Mouse (Mus musculus) splenic B cell, adult 2 months (primary cell): ENCODE measurements around the gene Cttn.

ENCODE experiments used
- DNase-seq: peaks from one replicate; pipeline ENCODE4 v3.0.0-alpha.2; 2011; ENCODE audit warnings: low read depth, low spot score
- H3K27me3 ChIP-seq: 2 replicates; pipeline ENCODE4 v1.6.1; 2012; ENCODE audit warnings: mild to moderate bottlenecking, low read length, moderate library complexity, mixed read lengths; ENCODE audit not compliant: control insufficient read depth, poor library complexity, insufficient read depth, severe bottlenecking
- H3K36me3 ChIP-seq: 2 replicates; pipeline ENCODE4 v1.6.1; 2012; ENCODE audit warnings: mild to moderate bottlenecking, low read length, moderate library complexity, mixed read lengths; ENCODE audit not compliant: control insufficient read depth, poor library complexity, insufficient read depth, severe bottlenecking

Gene Cttn

DNA sequence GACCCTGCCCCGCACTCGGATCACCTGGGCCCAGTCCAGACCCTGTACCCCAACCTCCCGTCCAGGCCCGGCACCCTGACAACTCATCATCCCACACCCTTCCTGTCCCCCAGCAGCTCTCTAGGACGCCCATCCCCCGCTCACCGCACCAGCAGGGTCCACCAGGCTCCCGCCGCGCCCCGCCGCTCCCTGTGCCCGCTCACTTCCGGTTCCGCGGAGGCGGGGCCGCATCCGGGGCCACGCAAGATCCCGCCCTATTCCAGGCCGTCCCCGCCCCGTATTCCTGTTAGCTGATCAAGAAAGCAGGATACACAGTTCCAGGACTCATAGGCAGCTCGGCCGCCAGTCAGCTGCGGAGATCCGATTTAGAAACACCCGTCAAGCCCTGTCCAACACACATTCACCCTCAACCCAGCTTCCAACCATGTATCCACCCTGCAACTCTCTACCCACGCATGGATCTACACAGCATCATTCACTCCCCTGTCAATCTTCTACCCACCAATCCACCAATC lies at the start of gene Cttn:
Gene Cttn (minus strand): TSS at position 465 of the 515 bp plus-strand sequence.
- DNase-seq, result no peak
- no peaks in the 10 kb centered on the region for H3K36me3 ChIP-seq
- H3K27me3 ChIP-seq, result no peaks in the 10 kb centered on the region

DNA sequence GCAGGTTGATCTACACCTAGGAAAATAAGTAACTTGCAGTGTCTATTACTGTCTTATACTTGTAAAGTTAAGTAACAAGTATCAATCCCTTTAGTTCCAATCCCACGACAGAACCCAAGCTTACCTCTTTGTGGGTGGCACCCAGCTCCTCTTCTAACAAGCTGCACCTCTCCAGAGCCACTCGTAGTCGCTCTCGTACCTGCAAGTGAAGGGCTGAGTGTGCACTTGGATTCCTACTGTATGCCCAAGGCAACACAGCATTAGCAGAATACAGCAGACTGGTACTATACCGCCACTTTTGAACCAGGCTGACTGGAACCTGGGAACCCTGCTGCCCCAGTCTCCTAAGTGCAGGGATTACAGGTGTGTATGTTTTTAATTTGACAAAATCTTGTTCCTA lies 49.0 kb upstream of the Cttn start:
- DNase-seq, result no peak
- H3K36me3 ChIP-seq, result no peaks in the 10 kb centered on the region; the same call in none of the 2 replicates
- no peaks in the 10 kb centered on the region for H3K27me3 ChIP-seq

DNA sequence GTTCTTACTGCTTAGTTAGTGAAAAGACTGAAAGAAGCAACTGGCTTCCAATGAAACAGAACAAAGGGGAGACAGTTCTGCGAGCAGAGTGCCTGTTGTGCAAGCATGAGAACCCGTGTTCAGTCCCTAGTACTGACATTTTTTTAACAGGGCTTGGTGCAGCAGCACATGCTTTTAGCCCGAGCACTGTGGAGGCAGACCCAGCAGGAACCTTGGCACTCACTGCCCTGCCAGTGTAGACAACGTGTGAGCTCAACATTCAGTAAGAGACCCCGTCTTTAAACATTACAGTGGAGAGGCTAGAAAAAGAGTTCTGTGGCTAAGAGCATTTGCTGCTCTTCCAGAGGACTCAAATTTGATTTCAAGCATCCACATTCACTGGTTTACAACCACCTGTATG lies 45.9 kb upstream of the Cttn start:
- Histone ChIP-seq H3K27me3 (no peaks in the 10 kb centered on the region), H3K36me3 (peaks cover 6% of the 10 kb centered on the region)
- no peak for DNase-seq

DNA sequence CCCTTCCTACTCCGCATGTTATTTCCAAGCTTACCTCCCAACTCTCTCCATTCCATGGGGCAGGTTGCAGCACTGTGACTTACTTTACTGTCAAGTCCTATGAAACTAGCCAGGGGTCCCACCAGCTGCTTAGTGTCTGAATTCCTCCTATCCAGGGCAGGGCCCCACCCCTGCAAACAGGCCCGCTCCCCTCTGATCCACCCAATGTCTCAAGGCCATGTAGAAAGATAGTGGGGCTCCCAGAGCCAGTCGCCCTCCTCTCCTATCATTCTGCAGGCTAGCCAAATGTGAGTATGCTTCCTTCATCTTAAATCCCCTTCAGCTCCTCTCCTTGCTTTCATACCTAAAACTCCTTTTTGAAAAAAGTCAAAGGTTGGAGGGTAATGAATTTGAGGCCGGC lies 38.3 kb upstream of the Cttn start:
- Histone ChIP-seq H3K36me3 (peaks cover 13% of the 10 kb centered on the region), H3K27me3 (no peaks in the 10 kb centered on the region)
- DNase-seq, result no peak

DNA sequence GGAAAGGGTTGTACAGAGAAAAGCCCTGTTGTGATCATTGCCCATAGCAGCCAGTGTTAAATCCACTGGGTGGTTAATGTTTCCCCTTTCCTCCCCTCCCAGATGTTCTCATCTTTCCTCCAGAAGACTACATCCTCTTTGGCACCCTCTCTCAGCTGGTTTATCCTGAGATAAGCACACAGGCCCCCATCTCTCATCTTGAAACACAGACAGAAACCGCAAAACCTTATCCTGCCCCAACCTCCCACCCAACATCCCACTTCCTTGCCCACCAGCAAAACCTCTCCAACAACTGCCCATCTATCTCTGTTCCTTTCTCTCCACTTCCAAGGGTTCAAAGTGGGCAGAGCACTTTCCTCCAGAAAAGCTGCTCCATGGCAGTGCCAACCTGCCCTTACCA lies 36.0 kb upstream of the Cttn start:
- Histone ChIP-seq H3K36me3 (peaks cover 14% of the 10 kb centered on the region), H3K27me3 (no peaks in the 10 kb centered on the region)
- DNase-seq, result no peak

DNA sequence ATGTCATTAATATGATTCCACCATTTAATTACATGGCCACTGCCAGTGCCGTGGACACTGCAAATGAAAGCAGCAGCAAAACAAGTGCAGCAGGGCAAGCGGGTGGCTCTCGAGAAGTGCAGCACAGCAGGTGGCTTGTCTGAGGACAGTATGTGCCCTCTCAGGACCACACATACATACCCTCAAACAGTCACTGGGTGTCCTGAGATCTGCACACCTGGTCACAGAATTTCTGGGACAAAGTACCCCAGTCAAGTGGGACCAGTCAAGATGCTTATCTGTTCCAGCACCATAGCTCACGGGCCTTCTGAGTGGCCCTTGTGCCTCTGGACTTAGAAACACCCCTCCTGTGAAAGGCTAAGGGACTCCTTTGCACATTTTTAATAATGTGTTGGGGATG lies 33.1 kb upstream of the Cttn start:
- no peak for DNase-seq
- Histone ChIP-seq H3K36me3 (peaks cover 7% of the 10 kb centered on the region; the same call in 1 of the 2 replicates), H3K27me3 (no peaks in the 10 kb centered on the region)

DNA sequence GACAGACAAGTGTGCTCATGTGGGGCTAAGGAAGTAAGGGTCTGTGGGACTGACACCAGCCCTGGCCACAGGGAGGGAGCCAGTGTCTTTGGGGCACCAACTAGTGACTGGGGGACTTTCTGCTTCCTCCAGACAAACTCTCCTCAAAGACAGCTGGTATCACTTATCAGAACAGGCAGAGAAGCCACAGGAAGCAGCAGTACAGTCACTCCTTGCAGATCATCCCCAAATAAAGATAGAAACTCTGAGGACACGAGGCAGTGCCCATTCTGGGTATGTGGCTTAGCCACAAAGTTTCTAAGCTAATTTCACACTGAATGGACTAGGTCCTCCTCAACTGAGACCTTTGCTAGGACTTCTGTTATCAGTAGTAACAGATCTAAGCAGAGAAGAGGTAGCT lies 22.1 kb upstream of the Cttn start:
- H3K36me3 ChIP-seq, result peaks cover 7% of the 10 kb centered on the region; the same call in 1 of the 2 replicates
- H3K27me3 ChIP-seq, result no peaks in the 10 kb centered on the region
- DNase-seq, result no peak

DNA sequence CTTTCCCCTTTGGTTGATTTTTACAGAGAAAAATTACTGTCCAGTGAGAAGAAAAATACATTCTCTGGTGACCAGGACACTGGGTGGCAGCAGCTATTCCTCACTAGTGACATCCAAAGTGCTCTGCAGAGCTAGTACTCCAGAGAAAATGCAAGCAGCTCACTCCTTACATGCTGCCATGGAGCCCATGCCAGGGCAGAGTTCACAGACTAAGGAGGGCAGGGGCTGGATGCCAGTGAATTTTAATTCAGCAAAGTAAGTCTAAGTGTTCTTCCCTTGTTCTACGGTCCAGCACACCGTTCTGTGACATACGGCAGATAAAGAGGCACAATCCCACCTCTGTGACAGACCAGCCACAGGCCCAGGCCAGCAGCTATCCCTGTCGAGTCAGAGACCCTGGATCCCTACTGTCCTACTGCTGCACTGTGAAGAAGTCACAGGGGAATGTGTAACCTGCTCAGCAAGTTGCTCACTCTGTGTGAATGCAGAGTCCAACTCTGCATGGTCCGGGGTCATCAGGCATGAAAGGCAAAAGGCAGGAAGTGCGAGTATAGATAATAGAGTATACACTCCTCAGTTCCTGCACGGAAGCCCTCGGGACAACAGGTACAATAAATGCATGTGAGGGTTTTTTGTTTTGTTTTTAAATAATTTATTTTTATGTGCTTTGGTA lies 19.5 kb upstream of the Cttn start:
- no peaks in the 10 kb centered on the region for H3K27me3 ChIP-seq
- H3K36me3 ChIP-seq, result peaks cover 8% of the 10 kb centered on the region; the same call in 1 of the 2 replicates
- DNase-seq, result no peak

DNA sequence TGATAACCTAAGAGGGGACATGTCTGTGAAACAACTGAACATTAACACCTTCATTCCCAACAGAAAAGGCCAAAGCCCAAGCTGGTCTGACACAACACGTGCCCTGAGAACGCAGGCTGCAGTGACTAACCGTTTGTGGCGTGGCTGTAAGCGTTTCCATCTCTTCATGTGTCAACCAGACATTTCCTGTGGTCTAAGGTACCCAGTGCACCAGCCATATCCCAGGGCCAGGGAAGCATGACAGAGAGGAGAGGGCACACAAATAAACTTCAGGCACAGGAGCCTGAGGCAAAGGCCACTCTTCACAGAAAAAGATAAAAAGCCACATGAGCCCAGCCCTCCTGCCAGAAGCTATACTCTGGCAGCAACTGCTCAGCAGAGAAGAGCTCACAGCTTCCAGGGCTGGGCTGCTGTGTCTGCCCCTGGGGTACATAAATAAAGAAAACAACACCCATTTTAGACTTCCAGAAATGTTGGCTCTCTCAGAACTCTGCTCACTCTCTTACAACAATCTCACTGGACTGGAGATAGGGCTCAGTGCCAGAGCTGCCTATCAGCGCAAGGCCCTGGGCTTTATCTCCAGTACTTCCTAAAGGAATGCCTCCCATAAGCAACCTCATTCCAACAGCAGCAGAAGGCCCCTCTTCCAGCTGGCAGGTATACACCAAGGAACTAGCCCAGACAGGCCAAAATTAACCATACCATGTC lies 18.4 kb upstream of the Cttn start:
- DNase-seq, result no peak
- peaks cover 10% of the 10 kb centered on the region; the same call in 1 of the 2 replicates for H3K36me3 ChIP-seq
- no peaks in the 10 kb centered on the region for H3K27me3 ChIP-seq

DNA sequence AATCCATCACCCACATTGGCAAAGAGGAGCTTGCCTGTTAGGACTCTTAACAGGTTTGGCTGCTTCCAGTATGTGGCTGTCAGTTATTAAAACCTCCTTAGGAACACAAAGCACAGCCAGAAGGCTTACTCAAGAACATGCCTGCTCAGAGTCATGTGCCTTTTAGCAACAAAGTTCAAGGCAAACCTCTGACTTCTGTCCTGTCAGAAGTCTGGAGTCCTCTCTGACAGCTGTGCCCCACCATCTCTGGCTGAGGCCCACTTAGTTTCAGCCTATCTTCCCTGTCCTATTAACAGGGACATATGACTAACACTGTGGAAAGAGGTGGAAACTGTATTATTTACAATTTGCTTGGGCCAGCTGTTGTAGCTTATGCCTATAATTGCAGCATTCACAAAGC lies 9.5 kb upstream of the Cttn start:
- H3K36me3 ChIP-seq, result peaks cover 20% of the 10 kb centered on the region
- no peak for DNase-seq
- no peaks in the 10 kb centered on the region; the same call in 1 of the 2 replicates for H3K27me3 ChIP-seq

DNA sequence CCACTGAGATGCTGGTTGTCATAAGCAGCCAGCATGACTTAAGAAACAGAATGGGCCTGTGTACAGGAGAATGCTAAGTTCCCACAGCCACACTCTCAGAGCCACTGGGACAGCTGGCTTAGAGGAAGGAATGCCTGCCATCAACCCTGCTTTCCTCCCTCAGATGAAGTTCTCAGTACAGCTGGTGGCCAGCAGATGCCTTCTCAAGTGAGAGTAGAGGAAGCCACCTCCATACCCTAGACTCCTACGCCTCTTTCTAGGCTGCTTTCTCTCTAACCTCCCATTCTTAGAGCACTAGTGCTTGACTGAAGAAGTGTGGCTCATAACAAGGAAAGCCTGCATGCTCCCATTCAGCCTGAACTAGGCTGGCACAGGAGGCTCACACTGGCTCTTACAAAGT lies 8.8 kb upstream of the Cttn start:
- Histone ChIP-seq H3K36me3 (peaks cover 19% of the 10 kb centered on the region), H3K27me3 (no peaks in the 10 kb centered on the region; the same call in 1 of the 2 replicates)
- DNase-seq, result no peak

DNA sequence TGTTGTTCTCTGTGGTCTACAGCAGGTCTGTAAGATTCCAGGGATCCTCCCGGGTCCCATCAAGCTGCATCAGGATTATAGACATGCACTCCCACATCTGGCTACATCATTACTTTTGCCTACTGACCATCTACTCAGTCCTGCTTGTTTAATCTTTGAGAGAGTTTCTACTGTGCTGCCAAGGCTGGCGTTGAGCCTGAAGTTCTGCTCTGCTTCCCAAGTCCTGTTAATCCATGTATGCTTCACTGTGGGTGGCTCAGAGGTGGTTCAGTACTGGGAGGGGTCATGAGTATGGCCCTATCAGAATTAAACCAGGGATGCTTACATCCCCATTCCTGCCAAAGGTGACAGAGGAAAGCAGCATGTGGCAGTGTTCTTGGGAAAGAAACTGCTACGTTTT lies 4.9 kb upstream of the Cttn start:
- H3K27me3 ChIP-seq, result no peaks in the 10 kb centered on the region; the same call in 1 of the 2 replicates
- peaks cover 7% of the 10 kb centered on the region for H3K36me3 ChIP-seq
- DNase-seq, result no peak

DNA sequence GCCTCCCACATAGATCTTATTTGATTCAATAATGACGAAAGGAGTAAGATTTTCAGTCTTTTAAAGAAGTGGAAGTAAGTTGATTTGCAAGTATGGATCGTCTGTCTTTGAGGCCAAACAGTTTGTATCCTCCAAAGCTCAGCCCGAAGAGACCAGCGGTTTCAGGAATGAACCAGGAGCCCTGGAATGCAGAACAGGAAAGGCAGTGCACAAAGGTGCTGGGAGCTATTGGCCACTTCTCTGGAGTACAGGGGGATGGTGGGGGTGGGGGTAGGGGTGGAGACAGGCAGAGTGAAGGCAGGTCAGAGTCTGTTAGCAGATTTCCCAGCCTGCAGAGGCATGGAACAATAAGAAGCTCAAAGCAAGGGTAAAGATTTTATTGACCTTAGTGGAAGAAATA lies 2.7 kb upstream of the Cttn start:
- no peak for DNase-seq
- Histone ChIP-seq H3K36me3 (peaks cover 2% of the 10 kb centered on the region; the same call in 1 of the 2 replicates), H3K27me3 (no peaks in the 10 kb centered on the region)

DNA sequence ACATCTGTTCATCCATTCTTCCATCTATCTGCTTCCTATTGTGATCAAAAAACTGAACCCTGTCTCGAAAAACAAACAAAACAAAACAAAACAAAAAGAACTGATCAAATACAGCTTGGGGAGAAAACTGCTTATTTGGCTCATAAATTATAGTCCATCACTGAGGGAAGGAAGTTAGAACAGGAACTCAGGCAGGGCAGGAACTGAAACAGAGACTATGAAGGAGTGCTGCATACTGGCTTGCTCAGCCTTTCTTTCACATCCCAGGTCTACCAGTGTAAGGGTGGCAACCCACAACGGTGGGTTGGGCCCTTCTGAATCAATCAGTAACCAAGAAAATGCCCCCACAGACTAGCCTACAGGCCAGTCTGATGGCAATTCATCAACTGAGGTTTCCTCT lies 294 bp upstream of the Cttn start:
- no peaks in the 10 kb centered on the region for H3K36me3 ChIP-seq
- no peaks in the 10 kb centered on the region for H3K27me3 ChIP-seq
- DNase-seq, result no peak

DNA sequence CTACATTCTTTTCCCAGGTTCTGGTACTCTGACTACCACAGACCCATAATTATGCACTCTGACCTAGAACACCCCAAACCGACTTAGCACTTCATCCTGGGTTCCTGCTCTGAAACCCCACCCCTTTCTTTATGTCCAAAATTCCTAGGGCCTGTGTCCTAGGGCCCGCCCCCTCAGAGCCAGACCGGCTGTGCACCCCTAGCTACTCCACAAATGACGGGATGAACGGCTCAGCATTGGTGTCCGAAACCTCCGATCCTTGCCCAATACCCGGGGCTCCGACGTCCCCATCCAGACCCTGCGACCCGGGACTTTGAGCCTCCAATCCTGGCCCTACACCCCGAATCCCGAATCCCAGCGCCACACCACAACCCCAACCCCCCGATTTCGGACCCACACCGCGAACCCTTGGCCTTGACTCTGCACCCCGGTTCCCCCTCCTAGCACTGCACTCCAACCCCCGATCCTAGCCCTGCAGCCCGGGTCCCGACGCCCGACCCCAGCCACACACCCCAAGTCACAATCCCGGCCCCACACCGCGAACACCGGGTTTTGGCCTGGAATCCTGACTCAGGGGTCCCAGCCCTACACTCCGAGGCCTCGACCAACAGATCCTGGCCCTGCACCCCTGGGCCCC lies 783 bp downstream of the Cttn start:
- no peaks in the 10 kb centered on the region for H3K36me3 ChIP-seq
- no peaks in the 10 kb centered on the region for H3K27me3 ChIP-seq
- DNase-seq, result no peak
